Mouse (Mus musculus) gastrocnemius, adult 2 months (tissue): Measurements from ENCODE around the gene Lpar5. TPM values are rescaled to one million over a fixed set of nuclear protein-coding genes. Genes with fewer than 3 reads are reported as not detected.
A peak's percentile ranks its signal among the peaks of the same experiment; 100 is the strongest.

ENCODE experiments used
- DNase-seq: peaks from one replicate; pipeline ENCODE4 v3.0.0; 2022
- H3K27ac ChIP-seq: fragments of 200-600 bp; 2 replicates; pipeline ENCODE4 v1.8.1; 2022; ENCODE audit warnings: mild to moderate bottlenecking
- H3K4me3 ChIP-seq: fragments of 200-600 bp; 2 replicates; pipeline ENCODE4 v1.8.1; 2022; ENCODE audit warnings: mild to moderate bottlenecking, moderate library complexity
- CTCF ChIP-seq: fragments of 200-600 bp; IDR thresholded peaks from 2 replicates; pipeline ENCODE4 v1.8.1; 2022; ENCODE audit warnings: antibody characterized with exemption, mild to moderate bottlenecking, moderate library complexity
- intact Hi-C: fragments of 180-260 bp; cut with DNase I; formaldehyde crosslinking; loops from one replicate; pipeline ENCODE4 v1.15.1; 2025
- total RNA-seq, 2 experiments: library from RNA; stranded (reverse); gene quantifications; 2 replicates each; pipeline ENCODE4 v1.2.3; 2021

Lpar5 gene
- total RNA-seq, 2 experiments from 2014 or later: not detected

DNA sequence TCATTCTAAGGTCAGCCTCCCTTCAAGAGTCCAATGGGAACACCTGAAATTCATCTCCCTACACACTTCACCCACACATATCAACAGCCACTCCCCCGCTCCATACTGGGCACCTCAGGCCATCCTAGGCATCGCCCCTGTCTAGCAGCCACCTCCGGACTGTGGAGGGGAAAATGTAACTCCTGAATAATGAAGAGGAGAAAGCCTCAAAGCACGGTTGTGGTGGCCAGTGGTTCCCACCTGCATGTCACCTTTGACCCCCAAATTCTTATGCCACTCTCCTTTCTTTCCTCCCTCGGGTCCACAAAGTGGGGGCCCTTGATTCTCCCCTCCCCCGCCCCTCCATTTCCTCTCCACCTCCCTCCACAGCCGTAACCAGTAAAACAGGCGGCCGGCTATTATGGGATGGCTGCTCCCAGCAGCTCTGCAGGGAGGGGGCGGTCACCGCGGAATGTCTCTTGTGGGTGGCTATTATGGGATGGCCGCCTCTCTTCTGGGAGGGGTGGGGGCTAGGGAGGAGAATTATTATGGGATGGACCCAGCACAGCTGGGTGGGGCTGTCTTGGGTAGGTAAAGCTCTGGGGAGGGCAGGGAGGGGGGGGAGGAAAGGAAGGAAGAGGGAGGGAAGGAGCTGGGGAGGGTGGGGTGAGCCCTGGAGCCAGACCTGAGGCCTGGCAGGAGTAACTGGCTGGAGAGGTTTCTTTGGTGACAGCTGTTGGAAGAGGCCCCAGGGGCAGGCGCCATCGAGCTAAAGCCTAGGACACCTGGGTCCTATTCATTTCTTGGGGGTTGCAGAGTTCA is 22.0 kb downstream of the Lpar5 start:
- peak; percentile 87 for DNase-seq
- H3K4me3 ChIP-seq: peak overlapping the region; percentile 63
- peak overlapping the region; percentile 89 for H3K27ac ChIP-seq
- intact Hi-C loops: no loop called here
- no peak for TF ChIP-seq CTCF

DNA sequence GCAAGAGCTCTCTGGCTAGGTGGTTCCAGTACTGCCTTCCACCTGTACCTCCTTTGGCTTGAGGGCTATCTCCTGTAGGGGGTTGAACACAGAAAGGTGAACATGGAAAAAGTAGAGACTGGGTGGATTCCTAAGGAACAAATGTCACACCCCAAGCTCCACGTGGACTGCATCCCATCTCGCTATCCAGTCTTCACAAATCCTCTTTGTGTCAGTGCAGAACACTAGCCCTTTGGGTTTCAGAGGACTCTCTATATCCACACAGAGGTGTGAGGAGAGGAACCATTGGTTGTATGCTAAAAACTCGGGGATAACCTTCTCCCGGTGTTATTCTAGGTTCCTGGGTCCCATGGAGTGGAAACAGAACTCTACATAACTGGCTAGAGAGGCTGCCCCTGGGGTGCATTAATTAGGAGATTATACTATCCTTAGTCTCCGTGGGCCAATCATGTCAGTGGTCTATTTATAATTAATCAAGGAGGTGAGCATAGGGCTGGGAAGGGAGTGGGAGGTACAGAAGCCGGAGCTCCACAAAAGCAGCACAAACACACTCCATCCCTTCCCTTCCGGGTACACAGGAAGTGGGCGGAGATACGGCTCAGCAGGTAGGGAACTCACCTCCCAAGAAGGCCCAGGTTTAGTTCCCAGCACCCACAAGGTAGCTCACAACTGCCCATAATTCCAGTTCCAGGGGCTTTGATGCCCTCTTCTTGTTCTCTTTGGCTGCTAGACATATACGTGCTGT is 22.8 kb downstream of the Lpar5 start:
- TF ChIP-seq CTCF: no peak
- DNase-seq: no peak
- H3K27ac ChIP-seq: peak overlapping the region; percentile 89
- intact Hi-C loops: no loop called here
- peak overlapping the region; percentile 63 for H3K4me3 ChIP-seq

DNA sequence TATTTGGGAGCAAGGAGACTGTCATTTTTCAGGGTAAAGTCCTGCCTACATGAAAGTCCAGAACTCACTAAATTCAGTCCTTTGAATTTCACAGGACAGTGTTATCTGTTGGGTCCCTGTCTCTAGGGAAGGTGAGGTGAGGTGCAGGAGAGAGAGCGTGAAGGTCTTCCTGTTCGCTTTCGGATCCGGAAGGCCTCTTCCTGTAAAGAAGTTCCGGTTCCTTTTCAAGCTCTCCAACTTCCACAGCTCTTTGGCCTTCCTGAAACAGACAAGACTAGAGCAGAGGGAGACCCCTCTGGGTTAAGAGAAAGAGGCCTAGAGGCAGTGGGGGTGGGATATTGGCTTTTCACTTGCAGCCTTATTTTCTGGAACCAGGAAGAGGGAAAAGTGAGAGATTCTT is 24.7 kb downstream of the Lpar5 start:
- Histone ChIP-seq H3K4me3 (no peak overlapping the region), H3K27ac (peak overlapping the region; percentile 46; the same call in 1 of the 2 replicates)
- intact Hi-C loops: no loop called here
- TF ChIP-seq CTCF: no peak
- no peak for DNase-seq

DNA sequence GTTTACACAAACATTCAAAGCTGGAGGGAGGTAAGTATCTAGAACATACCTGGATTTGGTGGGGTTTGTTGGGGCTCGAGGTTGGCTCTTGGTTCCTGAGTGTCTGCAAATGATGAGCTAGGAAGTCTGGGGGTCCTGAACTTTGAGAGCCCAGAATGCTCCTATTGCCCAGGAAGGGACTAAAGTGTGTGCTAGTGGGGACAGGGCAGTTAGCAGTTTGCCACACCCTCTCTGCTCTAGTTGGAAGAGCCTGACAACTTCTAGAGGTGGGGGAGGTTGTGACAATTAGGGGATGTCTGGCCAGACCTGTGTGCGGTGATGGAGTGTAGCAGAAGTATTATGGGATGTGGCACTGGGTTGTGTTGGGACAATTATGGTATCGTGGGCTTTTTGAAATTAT is 27.1 kb downstream of the Lpar5 start:
- Histone ChIP-seq H3K27ac (peak overlapping the region; percentile 94), H3K4me3 (no peak overlapping the region)
- no peak for TF ChIP-seq CTCF
- intact Hi-C loops: loop anchor here (5.0 kb wide), 1 partner anchor 37 kb away; the partner anchor contains the start of gene Nop2
- no peak for DNase-seq

DNA sequence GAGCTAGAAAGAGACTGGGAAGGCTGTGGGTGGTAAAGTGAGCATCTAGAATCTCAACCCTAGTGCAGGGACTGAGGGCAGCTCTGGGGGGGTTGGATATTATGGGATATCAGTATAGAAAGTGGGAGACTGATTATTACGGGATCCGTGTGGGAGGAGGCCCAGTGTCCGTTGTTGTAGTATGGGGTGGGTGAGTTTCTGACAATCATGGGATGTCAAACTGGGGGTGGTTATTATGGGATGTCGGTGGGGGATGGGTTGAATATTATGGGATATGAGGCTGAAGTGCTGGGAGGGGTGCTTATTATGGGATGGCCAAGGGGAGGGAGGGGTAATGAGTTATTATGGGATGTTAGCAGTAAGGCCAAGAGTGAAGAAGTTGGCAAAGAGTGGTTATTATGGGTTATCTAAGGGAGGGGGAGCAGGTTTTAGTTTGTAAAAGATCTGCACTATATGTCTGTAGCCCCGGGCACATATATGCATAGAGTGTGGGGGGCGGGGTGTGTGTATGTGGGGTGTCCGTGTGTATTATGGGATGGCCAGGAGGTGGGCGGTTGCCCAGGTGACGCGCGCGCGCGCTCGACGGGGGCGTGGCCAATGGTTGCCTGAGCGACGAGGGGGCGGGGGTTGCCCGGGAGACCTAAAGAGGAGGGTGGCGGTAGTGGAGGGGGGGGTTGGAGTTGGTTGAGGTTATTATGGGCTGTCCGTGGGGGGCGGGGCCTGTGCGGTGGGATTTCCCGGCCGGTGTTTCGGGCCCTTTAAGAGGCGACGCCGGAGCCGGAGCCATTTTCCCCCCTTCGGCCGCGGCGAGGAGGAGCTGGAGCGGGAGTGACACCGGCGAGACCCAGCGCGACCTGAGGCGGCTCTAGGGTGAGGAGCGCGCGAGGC is 27.9 kb downstream of the Lpar5 start, which contains the start of gene Chd4:
Gene Chd4, plus strand, starts transcription at position 591 of the 888 bp plus-strand sequence.
- DNase-seq: peak; percentile 94
- Histone ChIP-seq H3K4me3 (peak within 1 kb of the TSS; percentile 98), H3K27ac (peak within 1 kb of the TSS; percentile 94)
- no peak for TF ChIP-seq CTCF
- intact Hi-C loops: loop anchor here (5.0 kb wide), 1 partner anchor 37 kb away; the partner anchor contains the start of gene Nop2

DNA sequence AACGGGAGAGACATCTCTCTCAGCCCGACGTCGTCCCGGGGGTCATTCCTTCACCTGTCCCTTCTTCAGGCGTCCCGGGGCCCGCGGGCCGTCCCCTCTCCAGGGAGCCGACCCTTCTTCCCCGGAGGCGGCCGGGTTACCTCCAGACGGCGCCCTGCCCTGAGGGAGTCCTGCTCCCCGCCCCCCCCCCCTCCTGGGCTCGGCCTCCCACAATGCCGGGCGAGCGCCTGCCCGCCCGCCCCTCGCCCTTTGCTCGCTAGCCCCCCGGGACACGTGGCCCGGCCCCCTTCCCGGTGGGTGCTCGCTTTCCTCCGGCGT is 28.5 kb downstream of the Lpar5 start:
- H3K4me3 ChIP-seq: peak overlapping the region; percentile 98
- DNase-seq: no peak
- intact Hi-C loops: loop anchor here (5.0 kb wide), 1 partner anchor 36 kb away; the partner anchor contains the start of gene Nop2
- peak overlapping the region; percentile 94 for H3K27ac ChIP-seq
- no peak for TF ChIP-seq CTCF

DNA sequence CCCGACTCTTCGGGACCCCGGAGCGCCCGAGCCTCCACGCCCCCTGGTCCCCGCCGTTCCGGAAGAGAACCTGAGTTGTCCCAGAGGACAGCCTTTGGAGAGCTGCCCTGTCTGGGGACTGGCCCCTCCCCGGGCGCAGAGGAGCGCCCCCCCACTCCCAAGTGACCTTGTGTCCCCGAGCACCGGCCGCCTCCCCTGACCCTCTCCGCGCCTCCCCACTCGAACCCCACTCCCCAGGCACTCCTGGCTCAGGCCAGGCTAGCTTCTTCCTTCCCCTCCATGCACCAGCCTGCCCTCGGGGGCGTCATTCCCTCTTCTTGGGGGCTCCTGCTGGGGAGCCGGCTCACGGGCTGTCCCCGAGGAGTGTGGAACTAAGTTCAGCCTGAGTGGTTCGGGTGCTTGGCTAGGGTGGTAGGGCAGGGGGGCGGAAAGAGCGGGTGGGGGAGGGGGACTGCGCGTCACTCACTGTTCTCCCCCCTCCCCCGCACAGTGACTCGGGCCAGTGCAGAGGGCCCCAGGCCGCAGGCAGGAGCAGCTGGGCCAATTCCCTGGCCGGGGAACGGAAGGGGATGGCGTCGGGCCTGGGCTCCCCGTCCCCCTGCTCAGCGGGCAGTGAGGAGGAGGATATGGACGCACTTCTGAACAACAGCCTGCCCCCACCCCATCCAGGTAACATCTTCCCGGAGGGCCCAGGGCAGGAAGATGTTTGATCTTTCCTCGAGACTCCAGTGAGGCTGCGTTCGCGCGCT is 29.1 kb downstream of the Lpar5 start:
- TF ChIP-seq CTCF: no peak
- DNase-seq: peak; percentile 80
- intact Hi-C loops: loop anchor here (5.0 kb wide), 1 partner anchor 36 kb away; the partner anchor contains the start of gene Nop2
- Histone ChIP-seq H3K4me3 (peak overlapping the region; percentile 98), H3K27ac (peak overlapping the region; percentile 94)

DNA sequence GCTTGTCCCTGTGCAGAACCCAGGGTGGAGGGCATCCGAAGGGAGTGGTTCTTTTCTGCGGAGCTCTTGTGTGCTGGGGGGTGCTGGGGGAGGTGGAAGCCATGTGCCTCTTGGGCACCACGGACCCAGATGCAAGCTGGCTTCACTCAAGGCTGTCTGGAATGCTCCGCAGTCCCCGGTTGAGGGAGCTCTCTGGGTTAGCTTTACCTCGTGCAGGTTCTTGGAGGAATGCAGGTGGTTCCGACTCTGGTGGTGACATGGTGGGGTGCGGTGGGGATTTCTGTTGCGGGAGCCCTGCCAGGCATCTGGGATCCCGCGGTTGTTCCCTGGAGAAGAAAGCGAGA is 29.6 kb downstream of the Lpar5 start:
- DNase-seq: no peak
- no peak for TF ChIP-seq CTCF
- Histone ChIP-seq H3K27ac (peak overlapping the region; percentile 94), H3K4me3 (peak overlapping the region; percentile 98)
- intact Hi-C loops: loop anchor here (5.0 kb wide), 1 partner anchor 35 kb away; the partner anchor contains the start of gene Nop2

DNA sequence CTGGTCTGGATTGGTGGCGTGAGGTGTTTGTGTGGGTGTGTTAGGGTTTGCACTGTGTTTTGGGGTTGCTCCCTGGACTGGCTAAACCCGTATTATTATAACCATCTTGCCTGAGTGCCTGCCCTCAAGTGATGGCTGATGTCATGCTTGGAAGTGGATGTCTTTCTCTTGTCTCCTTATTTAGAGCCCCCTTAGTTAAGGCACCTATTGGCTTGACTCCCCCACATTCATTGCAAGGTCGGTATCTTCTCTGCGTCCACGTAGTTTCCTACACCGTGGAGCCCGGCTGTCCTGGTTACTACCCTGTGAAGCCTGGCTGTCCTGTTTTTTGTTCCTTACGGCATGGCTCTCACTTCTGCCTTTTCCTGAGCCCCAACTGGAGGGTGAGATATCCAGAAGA is 30.2 kb downstream of the Lpar5 start:
- no peak for TF ChIP-seq CTCF
- intact Hi-C loops: loop anchor here (5.0 kb wide), 1 partner anchor 34 kb away; the partner anchor contains the start of gene Nop2
- no peak for DNase-seq
- Histone ChIP-seq H3K27ac (peak overlapping the region; percentile 94), H3K4me3 (peak overlapping the region; percentile 98)

DNA sequence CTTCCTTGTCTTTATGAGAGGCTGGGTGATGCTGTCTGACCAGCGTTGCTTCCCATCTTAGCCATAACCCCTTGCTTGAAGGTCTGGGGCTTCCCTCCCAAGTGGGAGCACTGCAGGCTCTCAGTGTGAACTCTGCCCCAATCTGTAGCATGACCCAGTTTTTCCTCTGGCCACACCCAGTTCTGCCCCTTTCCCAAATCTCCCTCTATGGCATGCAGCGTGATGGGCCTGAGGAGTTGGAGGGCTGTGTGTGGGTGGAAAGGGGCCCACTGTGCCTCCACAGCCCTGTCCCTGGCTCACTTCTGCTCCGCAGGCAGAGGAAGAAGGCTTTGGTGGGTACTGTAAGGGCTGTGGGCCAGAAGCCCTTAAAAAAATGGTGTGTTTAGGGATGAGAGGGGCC is 30.8 kb downstream of the Lpar5 start:
- Histone ChIP-seq H3K4me3 (peak overlapping the region; percentile 98), H3K27ac (peak overlapping the region; percentile 94)
- intact Hi-C loops: loop anchor here (5.0 kb wide), 1 partner anchor 34 kb away; the partner anchor contains the start of gene Nop2
- TF ChIP-seq CTCF: no peak
- no peak for DNase-seq

DNA sequence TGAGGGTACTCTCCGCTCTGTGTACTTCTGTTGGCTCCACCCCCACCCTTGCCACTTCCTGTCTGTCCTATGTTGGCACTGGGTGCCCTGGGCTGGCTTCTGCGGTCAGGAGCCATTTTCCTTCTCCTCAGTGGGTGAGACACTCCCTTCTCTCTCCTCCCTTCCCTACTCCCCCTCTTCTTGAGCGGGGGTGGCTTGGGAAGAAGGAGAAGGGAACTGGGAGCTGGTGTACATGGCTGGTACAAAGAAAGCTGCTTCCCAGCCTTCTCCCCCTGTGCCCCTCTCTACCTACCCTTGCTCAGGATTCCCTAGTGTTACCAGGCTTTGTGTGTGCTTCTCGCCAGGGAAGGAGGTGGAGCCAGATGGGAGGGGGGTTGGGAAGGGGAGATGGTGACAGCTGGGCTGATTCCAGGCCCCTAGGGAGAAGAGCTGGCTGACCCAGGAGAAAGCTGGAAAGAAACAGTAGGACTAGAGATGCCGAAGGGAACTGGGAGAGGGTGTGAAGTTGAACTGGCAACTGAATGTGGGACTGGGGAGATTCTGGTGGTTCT is 31.8 kb downstream of the Lpar5 start:
- H3K4me3 ChIP-seq: peak overlapping the region; percentile 98
- intact Hi-C loops: loop anchor here (5.0 kb wide), 1 partner anchor 33 kb away; the partner anchor contains the start of gene Nop2
- peak overlapping the region; percentile 94 for H3K27ac ChIP-seq
- peak; percentile 60 for DNase-seq
- no peak for TF ChIP-seq CTCF
